Mouse (Mus musculus) left cerebral cortex, postnatal 36 days (tissue): ENCODE data around the gene Gdf9. TPM values are rescaled to one million over a fixed set of nuclear protein-coding genes. Genes with fewer than 3 reads are reported as not detected.

Experiments used
- DNase-seq, 2 experiments: peaks; one replicate each; pipeline ENCODE4 v3.0.0; 2021 to 2022; ENCODE audit warnings: low spot score in 2 of 2, mixed read lengths in 1 of 2
- intact Hi-C: fragments of 180-260 bp; cut with DNase I; formaldehyde crosslinking; loops from one replicate; pipeline ENCODE4 v1.15.1; 2025
- total RNA-seq, 2 experiments: library from RNA; stranded (reverse); gene quantifications; 2 replicates each; pipeline ENCODE4 v1.2.3; 2021

Gene Gdf9
- total RNA-seq, 2 experiments from 2014 or later: 1.1 TPM; not detected in 1

- DNase-seq: no peak
- intact Hi-C loops: no loop called here
Measured at GRCm38 (mm10) chr11:53441921-53442320, 11.1 kb downstream of the Gdf9 start.

DNA sequence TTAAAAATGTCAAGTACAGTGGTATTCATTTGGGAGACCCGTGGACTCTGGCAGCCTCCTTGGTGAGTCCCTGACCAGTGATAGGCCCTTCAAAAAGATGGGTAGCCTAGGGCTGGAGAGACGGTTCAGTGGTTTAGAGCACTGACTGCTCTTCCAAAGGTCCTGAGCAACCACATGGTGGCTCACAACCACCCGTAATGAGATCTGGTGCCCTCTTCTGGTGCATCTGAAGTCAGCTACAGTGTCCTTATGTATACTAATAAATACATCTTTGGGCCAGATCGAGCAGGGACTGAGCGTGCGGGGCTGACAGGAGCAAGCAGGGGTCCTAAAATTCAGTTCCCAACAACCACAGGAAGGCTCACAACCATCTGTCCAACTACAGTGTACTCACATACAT, 13.0 kb downstream of the Gdf9 start:
- DNase-seq: no peak
- intact Hi-C loops: no loop called here

DNA sequence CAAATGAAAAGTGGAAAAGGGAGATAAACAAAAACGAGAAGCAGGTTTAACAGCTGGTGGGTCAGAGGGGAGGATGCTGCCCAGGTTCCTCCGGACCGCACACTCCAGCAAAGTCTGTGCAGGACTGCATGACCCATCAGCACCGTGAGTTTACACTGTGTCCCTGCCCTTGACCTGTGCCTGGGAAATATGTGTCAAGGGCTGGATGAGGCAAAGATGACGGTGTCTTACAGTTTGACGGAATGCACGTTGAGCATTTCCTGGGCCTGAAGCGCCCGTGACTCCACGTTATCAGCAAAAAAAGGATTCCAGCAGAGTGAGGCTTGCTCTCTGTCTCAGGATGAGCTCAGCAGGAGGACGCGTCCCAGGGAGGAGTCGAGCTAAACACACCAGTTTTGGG, 14.7 kb downstream of the Gdf9 start:
- intact Hi-C loops: no loop called here
- no peak for DNase-seq

DNA sequence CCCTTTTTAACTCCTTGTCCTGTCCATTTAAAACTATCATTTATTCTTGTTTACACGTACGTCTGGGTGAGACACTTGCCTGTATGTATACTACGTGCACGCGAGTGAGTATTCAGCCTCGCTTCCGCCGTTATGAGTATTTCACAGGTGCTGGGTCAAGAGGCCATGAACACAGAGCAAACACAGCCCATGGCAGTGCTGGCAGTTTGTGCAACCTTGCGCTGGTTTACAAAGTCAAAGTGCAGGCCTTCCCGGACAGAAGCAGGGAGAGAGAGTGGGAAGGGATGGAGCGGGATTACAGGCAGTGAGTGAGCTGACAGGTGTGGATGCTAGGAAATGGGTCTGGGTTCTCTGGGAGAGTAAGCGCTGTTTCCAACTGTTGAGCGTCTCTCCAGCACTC, 15.4 kb downstream of the Gdf9 start:
- intact Hi-C loops: no loop called here
- DNase-seq: no peak

- DNase-seq: no peak
- intact Hi-C loops: no loop called here
Measured at GRCm38 (mm10) chr11:53447996-53448395, 17.2 kb downstream of the Gdf9 start.

GRCm38 (mm10) chr11:53448529-53448928, 17.7 kb downstream of the Gdf9 start:
- DNase-seq: no peak
- intact Hi-C loops: no loop called here

GRCm38 (mm10) chr11:53450070-53450705, 19.4 kb downstream of the Gdf9 start:
- intact Hi-C loops: no loop called here
- DNase-seq: no peak

GRCm38 (mm10) chr11:53451361-53451760, 20.5 kb downstream of the Gdf9 start:
- no peak for DNase-seq

DNA sequence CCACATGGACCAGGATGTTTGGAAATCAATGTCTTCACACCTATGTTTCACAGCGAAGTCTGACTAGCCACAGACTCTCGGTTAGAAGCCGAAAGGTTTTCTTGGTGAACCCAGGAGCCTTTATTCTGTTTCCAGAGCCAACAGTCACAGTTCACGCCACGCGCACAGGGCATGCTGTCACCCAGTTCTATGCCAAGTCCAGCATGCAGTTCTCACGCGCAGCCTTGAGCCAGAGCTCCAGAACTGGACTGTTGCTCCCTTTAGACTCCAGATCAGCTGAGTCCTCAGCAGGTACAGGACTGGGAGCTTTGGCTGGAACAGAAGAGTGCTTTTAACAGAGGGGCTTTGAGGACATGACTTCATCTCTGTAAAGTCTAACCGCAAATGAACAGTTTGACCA, 21.6 kb downstream of the Gdf9 start:
- intact Hi-C loops: no loop called here
- no peak for DNase-seq

More at GRCm38 (mm10) chr11:53451361-53451760, 20.5 kb downstream of the Gdf9 start:
- intact Hi-C loops: no loop called here

GRCm38 (mm10) chr11:53453031-53453430, 22.2 kb downstream of the Gdf9 start:
- DNase-seq: no peak
- intact Hi-C loops: no loop called here

GRCm38 (mm10) chr11:53456474-53457371, 25.9 kb downstream of the Gdf9 start, which contains the start of the genes Gm10447 and Shroom1:
TSS of gene Gm10447 (minus strand) at chr11:53457110.
TSS of gene Shroom1 (plus strand) at chr11:53457205.
- intact Hi-C loops: no loop called here
- no peak for DNase-seq

DNA sequence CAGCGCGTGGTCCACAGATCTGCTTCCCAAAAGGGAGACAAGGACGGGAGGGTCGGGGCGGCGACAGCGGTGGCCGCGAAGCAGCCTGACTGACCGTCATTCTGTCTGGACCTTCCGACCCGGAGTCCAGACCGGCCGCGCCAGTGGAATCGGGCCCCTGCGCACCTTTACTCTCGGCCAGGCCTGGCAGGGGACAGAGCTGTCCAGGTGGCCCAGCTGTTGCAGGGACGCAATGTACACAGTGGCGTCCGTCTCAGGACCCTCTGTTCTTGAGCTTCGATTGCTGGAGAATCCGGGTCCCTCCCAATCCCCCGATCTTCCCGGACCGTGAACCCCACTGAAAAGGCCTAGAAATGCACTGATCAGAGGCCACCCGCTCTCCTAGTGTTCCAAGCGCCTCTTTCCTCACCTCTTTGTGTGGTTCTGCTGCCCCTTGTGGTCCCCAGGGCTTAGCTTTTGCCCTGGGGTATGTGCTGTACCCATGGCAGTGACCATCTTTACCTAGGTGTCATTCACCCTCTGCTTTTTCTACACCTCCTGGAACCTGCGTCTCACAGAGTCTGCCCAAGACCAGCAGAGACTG, 26.6 kb downstream of the Gdf9 start:
- no peak for DNase-seq
- intact Hi-C loops: no loop called here

DNA sequence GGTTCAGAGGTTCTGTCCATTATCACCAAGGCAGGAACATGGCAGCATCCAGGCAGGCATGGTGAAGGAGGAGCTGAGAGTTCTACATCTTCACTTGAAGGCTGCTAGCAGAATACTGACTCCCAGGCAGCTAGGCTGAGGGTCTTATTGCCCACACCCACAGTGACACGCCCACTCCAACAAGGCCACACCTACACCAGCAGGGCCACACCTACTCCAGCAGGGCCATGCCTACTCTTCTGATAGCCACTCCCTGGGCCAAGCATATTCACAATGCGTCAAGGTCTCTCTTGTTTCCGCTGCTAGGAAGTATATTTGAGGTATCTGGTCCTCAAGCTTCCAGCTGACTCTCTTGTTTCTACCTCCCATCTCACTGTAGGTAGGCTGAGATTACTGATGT, 28.2 kb downstream of the Gdf9 start:
- DNase-seq: no peak
- intact Hi-C loops: no loop called here

DNA sequence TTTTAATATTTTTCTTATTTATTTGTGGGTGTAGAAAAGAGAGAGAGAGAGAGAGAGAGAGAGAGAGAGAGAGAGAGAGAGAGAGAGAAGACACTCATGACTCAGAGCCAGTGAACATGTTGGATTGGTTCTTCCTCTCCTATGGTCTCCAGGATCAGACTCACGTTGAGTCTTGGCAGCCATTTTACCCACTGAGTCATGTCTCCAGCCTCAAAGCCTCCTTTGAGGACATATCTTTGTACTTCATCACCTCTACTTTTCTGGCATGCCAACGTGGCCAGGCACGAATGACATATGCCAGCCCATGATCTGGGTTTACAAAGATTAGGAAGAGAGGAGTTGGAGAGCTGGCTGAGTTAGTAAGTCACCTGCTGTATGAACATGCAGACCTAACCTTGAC, 29.4 kb downstream of the Gdf9 start:
- intact Hi-C loops: no loop called here
- DNase-seq: no peak

- intact Hi-C loops: no loop called here
- DNase-seq: no peak
Measured at GRCm38 (mm10) chr11:53461727-53462126, 30.9 kb downstream of the Gdf9 start.

- DNase-seq: peak; percentile 74 to 82
- intact Hi-C loops: no loop called here
Measured at GRCm38 (mm10) chr11:53463551-53464424, 33.0 kb downstream of the Gdf9 start.

DNA sequence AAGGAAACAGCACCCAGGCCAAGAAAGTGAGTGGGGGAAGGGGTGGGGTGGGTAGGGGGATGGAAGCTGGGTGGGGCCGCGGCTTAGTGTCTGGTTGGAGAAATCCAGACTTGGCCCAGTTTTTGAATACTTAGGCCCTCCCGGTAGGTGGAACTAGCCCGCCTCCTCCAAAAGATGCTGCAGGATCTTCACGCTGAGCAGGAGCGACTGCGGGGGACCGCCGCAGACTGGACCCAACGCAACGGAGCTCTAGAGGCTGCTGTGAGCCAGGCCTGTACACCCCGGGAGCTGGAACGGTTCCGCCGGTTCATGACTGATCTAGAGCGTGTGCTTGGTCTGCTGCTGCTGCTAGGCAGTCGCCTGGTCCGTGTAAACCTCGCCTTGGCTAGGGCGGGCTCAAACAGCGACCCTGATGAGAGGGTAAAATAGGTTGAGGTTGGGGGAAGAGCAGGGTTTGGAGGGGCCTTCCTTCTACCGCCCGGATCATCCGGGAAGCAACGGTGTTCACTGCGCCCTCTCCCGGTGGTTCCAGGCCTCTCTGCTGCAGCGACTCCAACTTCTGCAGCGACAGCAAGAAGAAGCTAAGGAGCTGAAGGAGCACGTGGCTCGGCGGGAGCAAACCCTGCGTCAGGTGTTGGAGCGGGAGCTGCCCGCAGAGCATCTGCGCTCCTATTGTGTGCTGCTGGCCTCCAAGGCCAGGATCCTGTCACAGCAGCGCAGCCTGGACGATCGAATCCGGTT, 35.6 kb downstream of the Gdf9 start:
- intact Hi-C loops: loop anchor here (5.0 kb wide), 2 partner anchors 161 to 271 kb away; no protein-coding TSS in a partner anchor
- peak; percentile 83 to 87 for DNase-seq

- intact Hi-C loops: loop anchor here (5.0 kb wide), 2 partner anchors 158 to 268 kb away; no protein-coding TSS in a partner anchor
- no peak for DNase-seq
Measured at GRCm38 (mm10) chr11:53469294-53469967, 38.6 kb downstream of the Gdf9 start.
